Mouse (Mus musculus) midbrain, embryonic 15.5 days (tissue): Measurements from ENCODE around the gene Ogfod3. TPM values are rescaled to one million over a fixed set of nuclear protein-coding genes. Genes with fewer than 3 reads are reported as not detected.
A peak's percentile ranks its signal among the peaks of the same experiment; 100 is the strongest.

ENCODE experiments used
- ATAC-seq: fragments of 200-750 bp; cut with Nextera tagmentation; replicated peaks from 2 replicates; pipeline ENCODE4 v1.8.0; 2017; ENCODE audit warnings: moderate TSS enrichment
- H3K27ac ChIP-seq: fragments of 300-500 bp; sonication (generic); 2 replicates; pipeline ENCODE4 v1.5.1; 2015; ENCODE audit warnings: mild to moderate bottlenecking, inconsistent platforms
- H3K27me3 ChIP-seq: fragments of 300-500 bp; sonication (generic); replicated peaks from 2 replicates; pipeline ENCODE4 v1.6.1; 2015; ENCODE audit warnings: inconsistent platforms
- H3K36me3 ChIP-seq: fragments of 300-500 bp; sonication (generic); replicated peaks from 2 replicates; pipeline ENCODE4 v1.6.1; 2015; ENCODE audit warnings: inconsistent platforms
- H3K4me1 ChIP-seq: fragments of 300-500 bp; sonication (generic); 2 replicates; pipeline ENCODE4 v1.6.1; 2015; ENCODE audit warnings: inconsistent platforms
- H3K4me2 ChIP-seq: fragments of 300-500 bp; sonication (generic); 2 replicates; pipeline ENCODE4 v1.6.1; 2015; ENCODE audit warnings: inconsistent platforms, mild to moderate bottlenecking, moderate library complexity
- H3K4me3 ChIP-seq: fragments of 300-500 bp; sonication (generic); 2 replicates; pipeline ENCODE4 v1.5.1; 2015; ENCODE audit warnings: mild to moderate bottlenecking, inconsistent platforms
- H3K9ac ChIP-seq: fragments of 300-500 bp; sonication (generic); 2 replicates; pipeline ENCODE4 v1.6.1; 2015; ENCODE audit warnings: mild to moderate bottlenecking, inconsistent platforms
- H3K9me3 ChIP-seq: fragments of 300-500 bp; sonication (generic); 2 replicates; pipeline ENCODE4 v1.6.1; 2016; ENCODE audit warnings: inconsistent platforms
- WGBS: fragments of 180-500 bp; shearing (Covaris S2); methylation state at CpG from one replicate; pipeline ENCODE4 v1.1.7; 2015; ENCODE audit warnings: mixed read lengths; 5-methylcytosine and 5-hydroxymethylcytosine counted together
- polyA plus RNA-seq: library from polyadenylated mRNA; unstranded; fragments of >200 nt; fragmentation: Nextera tagmentation; extraction: Ambion mirVana; gene quantifications from 2 replicates; pipeline ENCODE4 v1.2.1, GENCODE M21; 2015

The Ogfod3 gene
- 22.4 and 26.6 TPM in 2 replicates for polyA plus RNA-seq

DNA sequence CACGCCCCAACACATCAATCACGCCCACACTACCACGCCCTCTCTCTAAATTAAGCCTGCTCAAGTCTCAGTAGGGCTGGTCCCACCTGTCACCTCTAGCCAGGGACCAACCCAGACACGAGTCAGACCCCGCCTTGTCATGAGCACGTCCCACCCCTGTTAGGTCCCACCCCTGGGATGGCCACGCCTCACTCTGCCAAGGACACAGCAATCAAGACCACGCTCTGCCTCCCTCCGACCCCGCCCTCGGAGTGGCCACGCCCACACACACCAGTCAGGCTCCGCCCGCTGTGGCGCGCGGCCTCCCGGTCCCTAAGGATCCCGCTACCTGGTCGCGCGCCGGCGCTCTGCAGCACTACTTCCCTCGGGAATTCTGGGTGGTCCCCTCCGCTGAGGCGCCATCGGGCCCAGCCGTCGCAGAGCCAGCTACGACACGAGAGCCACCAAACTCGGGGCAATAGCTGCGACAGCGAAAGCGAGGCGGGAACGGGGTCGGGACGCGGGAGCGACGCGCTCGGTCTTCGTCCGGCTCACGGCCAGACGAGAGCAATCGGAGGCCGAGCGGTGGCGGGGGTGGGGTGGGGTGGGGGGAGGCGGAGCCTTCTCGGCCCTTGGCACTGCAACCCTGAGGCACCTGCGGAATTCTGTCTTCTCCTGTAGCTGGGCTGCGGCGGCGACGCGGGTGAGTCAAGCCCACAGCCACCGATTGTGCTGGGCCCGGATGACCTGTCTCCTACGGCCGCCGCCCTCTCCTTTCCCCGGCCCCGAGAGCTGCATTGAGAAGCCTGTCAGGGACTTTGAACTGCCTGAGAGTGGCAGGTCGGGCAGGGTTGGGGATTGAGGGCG is at the start of gene Ogfod3, which contains the start of gene Hexdc:
Gene Ogfod3, minus strand, starts transcription at position 551 of the 846 bp plus-strand sequence.
Gene Hexdc, plus strand, starts transcription at position 273 of the 846 bp plus-strand sequence.
- under 1% methylated on average over 70 of the region's 70 CpGs for WGBS
- Histone ChIP-seq H3K4me2 (peak within 1 kb of the TSS; percentile 59), H3K4me3 (peak within 1 kb of the TSS; percentile 68), H3K36me3 (peaks cover 9% of the 10 kb centered on the region; the same call in 1 of the 2 replicates), H3K4me1 (peaks cover 12% of the 10 kb centered on the region), H3K27me3 (no peaks in the 10 kb centered on the region), H3K9ac (peak within 1 kb of the TSS; percentile 73), H3K27ac (peak within 1 kb of the TSS; percentile 90), H3K9me3 (no peaks in the 10 kb centered on the region)
- ATAC-seq, result peak; percentile 97

DNA sequence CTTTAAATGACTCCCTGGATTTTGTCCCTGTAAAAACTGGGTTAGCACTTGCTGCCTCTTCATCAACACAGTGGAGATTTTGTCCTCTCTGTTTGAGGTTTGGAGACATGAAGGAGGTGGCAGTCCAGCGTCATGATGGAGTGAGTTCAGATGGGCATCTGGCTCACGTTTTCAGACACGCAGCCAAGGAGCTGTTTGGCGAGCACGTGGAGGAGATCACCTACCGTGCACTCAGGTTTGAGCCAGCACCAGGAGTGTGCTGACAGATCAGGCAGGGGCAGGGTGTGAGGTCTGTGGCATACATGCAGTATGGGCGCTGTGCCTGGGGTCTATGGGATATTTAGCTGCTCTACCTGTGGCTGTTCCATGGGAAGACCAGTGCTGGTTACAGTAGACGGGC is 45.7 kb upstream of the Ogfod3 start:
- no peaks in the 10 kb centered on the region for H3K4me1 ChIP-seq
- WGBS, result 90% methylated on average over 8 of the region's 8 CpGs
- H3K27me3 ChIP-seq, result no peaks in the 10 kb centered on the region
- H3K27ac ChIP-seq, result no peak overlapping the region
- ATAC-seq, result no peak
- H3K4me3 ChIP-seq, result no peak overlapping the region
- H3K4me2 ChIP-seq, result no peak overlapping the region
- H3K9me3 ChIP-seq, result no peaks in the 10 kb centered on the region
- H3K36me3 ChIP-seq, result peaks cover 84% of the 10 kb centered on the region
- no peak overlapping the region for H3K9ac ChIP-seq

DNA sequence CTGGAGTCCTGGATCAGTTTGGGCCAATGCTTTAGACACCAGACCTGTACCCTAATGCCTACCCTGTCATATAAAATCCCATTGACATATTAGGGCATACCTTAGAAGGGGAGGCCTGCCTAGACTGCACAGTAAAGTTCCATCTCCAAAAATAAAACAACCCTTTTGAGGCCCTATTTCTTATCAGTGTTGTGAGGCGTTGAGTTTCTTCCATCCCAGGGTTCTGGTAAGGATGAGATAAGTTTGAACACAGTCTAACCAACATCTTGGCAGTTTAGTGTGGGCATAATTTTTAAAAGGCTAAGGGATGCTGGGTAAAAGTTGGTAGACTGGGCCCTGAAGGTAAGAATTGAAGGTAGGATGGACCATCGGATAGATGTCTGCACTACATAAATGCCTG is 35.2 kb upstream of the Ogfod3 start:
- Histone ChIP-seq H3K4me3 (no peak overlapping the region), H3K36me3 (peaks cover 15% of the 10 kb centered on the region), H3K27me3 (no peaks in the 10 kb centered on the region), H3K27ac (no peak overlapping the region), H3K4me1 (peaks cover 41% of the 10 kb centered on the region), H3K4me2 (no peak overlapping the region; the same call in 1 of the 2 replicates), H3K9ac (no peak overlapping the region), H3K9me3 (no peaks in the 10 kb centered on the region)
- ATAC-seq, result no peak
- 94% methylated on average over 2 of the region's 2 CpGs for WGBS

DNA sequence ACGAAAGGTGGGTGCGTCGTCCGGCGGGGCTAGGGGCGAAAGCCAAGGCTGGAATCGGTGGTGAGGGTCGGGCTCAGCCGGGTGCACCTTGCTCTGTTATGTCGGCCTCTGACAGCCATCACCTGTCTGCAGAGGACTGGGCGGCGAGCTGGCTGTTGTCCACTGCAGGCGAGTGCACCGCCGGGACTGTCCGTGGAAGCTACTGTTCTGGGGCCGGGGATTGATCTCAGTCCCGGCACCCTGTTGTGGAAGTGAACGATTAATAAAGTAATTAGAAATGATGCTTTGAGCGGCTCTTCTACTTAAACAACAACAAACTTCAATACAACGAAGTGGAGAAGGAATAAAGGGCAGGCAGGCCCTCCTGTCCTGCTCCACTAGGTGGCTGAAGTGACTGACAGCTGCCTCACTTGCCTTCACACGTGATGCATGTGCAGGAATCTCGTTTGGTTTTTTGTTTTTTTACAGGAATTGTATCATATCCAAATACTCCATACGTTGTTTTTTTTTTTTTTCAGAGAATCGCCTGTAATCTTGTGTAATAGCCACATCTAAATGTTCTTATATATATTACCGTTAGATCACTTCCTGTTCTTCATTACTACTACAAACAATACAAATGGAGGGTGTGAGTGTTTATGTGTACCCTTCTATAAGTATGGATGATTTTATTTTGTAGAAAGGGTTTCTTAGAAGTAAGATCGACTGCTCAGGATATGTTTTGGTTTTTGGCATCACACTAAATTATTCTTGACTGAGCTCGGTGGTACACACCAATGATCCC is 33.0 kb upstream of the Ogfod3 start:
- no peaks in the 10 kb centered on the region for H3K9me3 ChIP-seq
- peak; percentile 30 for ATAC-seq
- peak overlapping the region; percentile 99 for H3K27ac ChIP-seq
- peak overlapping the region; percentile 61 for H3K4me3 ChIP-seq
- peaks cover 41% of the 10 kb centered on the region for H3K4me1 ChIP-seq
- H3K9ac ChIP-seq, result peak overlapping the region; percentile 81
- no peaks in the 10 kb centered on the region; the same call in 1 of the 2 replicates for H3K36me3 ChIP-seq
- no peaks in the 10 kb centered on the region for H3K27me3 ChIP-seq
- 3% methylated on average over 28 of the region's 28 CpGs for WGBS
- peak overlapping the region; percentile 56 for H3K4me2 ChIP-seq

DNA sequence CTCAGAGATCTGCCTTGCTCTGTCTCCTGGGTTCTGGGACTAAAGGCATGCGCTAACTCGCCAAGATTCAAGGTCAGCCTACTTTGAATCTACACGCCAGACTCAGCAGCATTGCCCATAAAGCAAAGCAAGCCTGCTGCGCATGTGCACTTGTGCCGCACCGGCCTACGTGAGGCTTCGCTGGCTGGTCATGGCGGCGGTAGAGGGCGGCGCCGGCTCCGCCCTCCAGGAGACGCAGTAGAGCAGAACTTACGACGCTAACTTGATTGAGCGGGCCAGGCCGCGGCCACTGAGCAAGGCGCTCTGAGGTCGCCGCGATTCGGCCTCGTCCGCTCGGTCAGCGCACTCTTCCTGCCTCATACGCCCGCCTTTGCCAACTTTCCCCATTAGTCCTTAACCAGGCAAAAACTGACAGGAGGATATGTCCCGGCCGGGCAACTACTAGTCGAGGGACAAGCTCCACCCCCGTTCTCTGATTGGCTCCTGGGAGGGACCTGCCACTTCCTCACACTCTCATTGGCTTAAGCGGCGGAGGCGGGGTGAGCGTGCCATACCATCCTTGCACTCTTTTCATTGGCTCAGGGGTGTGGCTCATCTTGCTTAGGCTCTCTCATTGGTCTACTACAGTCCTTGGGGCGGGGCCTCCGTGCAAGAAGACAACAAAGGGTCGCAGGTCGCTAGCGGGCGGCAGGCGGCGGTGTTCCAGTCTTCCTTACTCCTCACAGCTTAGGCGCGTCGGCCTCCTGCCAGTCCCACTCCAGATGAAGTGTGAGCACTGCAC is 32.2 kb upstream of the Ogfod3 start, which contains the start of gene Narf:
Gene Narf, plus strand, starts transcription at position 690 of the 781 bp plus-strand sequence.
- H3K36me3 ChIP-seq, result no peaks in the 10 kb centered on the region
- peak within 1 kb of the TSS; percentile 61 for H3K4me3 ChIP-seq
- no peaks in the 10 kb centered on the region for H3K27me3 ChIP-seq
- peak; percentile 99 for ATAC-seq
- peak within 1 kb of the TSS; percentile 81 for H3K9ac ChIP-seq
- H3K4me2 ChIP-seq, result peak within 1 kb of the TSS; percentile 56
- WGBS, result under 1% methylated on average over 50 of the region's 50 CpGs
- no peaks in the 10 kb centered on the region for H3K9me3 ChIP-seq
- peak within 1 kb of the TSS; percentile 99 for H3K27ac ChIP-seq
- H3K4me1 ChIP-seq, result peaks cover 41% of the 10 kb centered on the region

DNA sequence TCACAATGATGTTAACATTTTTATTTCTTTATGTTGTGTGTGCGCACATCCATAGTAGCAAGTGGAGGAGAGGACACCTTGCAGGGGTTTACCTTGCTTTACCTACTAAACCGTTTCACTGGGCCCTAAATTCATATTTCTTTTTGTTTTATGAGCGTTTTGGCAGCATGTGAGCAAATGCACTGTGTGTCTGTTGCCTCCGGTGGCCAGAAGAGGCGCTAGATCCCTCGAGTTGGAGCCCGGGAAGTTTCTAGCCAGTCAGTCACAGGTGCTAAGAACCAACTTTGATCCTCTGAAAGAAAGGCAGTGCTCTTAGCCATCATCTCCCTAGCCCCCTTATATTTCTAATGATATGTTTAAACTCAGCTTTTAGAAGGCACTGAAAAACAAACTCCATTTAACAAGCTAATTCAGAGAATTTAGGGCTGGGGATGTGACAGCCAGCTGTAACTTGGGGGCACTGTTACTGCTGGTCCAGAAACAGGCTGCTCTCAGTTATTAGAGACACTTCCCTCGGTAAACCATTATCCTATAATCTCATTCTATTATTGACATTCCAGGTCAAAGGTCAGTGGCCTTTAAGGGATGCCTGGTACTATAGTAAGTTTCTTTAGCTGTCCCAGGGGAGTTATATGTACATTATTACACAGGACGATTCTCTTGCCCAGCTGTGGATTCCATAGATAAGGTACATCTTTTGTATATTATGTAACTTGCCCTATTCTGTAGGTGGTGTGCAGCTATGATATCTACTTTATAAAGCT is 31.1 kb upstream of the Ogfod3 start:
- 29% methylated on average over 9 of the region's 9 CpGs for WGBS
- Histone ChIP-seq H3K27ac (peak overlapping the region; percentile 99), H3K27me3 (no peaks in the 10 kb centered on the region), H3K9me3 (no peaks in the 10 kb centered on the region), H3K4me2 (peak overlapping the region; percentile 56; the same call in 1 of the 2 replicates), H3K4me1 (peaks cover 35% of the 10 kb centered on the region), H3K4me3 (peak overlapping the region; percentile 61; the same call in 1 of the 2 replicates), H3K9ac (no peak overlapping the region), H3K36me3 (no peaks in the 10 kb centered on the region)
- no peak for ATAC-seq

DNA sequence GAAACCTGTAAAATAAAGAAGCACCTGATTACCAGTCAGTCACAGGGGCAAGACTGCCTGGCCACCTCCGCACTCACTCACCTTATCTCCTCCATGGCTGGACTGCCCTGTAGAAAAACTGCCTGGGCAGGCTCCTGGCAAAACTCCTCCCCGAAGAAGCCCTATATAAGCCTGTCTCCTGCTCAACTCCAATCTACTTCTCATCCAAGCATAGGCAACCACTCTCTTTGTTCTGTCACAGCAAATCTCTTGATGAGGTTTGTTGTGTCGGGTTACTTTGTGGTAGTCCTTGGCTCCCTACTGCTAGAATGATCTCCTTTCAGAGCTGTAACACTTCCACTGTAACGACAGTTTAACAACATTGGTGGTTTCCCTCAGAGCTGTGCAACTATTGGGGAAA is 28.2 kb upstream of the Ogfod3 start:
- WGBS, result 34% methylated on average over 4 of the region's 4 CpGs
- Histone ChIP-seq H3K27me3 (no peaks in the 10 kb centered on the region), H3K4me1 (peaks cover 26% of the 10 kb centered on the region), H3K4me2 (no peak overlapping the region), H3K27ac (no peak overlapping the region), H3K4me3 (no peak overlapping the region), H3K36me3 (no peaks in the 10 kb centered on the region), H3K9me3 (no peaks in the 10 kb centered on the region), H3K9ac (no peak overlapping the region)
- ATAC-seq, result no peak

DNA sequence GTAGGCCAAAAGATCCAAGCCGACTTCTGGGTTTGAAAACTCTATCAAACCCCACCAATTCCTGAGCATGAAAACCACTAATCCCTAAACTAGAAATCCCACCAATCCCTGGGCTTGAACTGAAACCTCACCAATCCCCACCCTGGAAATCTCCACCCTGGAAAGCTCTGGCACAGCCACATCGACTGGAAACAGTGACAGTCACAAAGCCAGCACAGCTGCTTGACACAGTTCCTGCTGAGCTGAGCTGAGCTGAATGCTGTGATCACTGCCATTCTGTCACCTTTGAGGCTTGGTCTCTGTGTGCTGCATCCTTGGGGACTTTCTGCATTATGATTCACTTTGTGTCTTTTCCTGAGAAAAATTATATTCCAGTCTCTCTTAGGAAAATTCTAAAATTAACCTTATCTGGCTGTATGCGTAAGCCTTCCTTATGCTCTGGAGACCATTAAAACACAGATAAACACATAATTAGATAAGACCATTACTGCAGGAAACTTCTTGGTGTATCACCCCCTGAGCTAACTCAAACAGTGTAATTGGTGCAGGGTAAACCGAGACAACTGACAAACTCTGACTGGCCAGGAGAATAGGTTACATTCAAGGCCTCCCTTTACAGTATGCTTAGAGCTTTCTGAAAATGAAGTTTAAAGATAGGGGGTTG is 27.2 kb upstream of the Ogfod3 start:
- Histone ChIP-seq H3K4me2 (no peak overlapping the region), H3K27me3 (no peaks in the 10 kb centered on the region), H3K9me3 (no peaks in the 10 kb centered on the region), H3K4me1 (peaks cover 34% of the 10 kb centered on the region), H3K9ac (no peak overlapping the region), H3K27ac (no peak overlapping the region), H3K36me3 (no peaks in the 10 kb centered on the region), H3K4me3 (no peak overlapping the region)
- ATAC-seq, result no peak
- 49% methylated on average over 4 of the region's 4 CpGs for WGBS

DNA sequence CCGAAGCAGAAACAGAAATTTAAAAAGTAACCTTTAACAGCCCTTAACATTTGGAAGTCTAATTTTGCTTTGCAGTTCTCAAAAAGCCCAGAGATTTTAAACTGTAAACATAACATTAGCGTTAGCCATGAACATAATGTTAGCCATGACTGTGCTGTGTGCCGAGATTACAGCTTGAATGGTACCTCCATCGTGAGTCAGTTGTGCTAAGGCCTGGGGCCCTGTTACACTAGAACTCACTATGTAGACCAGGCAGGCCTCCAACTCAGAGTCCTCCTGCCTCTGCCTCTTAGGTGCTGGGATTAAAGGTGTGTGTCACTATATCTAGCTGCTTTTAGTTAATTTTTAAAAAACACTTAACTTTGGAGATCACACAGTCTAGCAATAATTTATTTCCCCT is 26.7 kb upstream of the Ogfod3 start:
- no peaks in the 10 kb centered on the region for H3K36me3 ChIP-seq
- 78% methylated on average over 4 of the region's 4 CpGs for whole genome bisulfite sequencing

DNA sequence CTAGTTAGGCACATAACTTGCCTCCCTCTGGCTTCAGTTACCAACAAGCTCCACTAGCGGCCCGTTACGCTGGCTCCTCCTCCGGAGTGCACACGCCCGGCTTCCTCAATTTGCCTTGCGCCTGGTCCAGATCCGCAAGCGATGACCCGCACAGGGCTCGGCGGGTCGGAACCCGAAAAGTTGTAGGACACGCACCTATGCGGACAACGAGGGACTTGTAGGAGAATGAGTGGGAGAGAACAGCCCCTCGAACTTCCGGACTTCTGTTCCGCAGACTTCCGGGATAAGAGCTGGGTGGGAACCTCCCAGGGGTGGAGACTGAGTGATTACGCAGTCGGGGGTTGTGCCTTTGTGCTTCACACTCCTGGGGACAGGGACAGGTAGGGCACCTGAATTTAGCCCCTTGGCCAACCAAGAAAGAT is 24.5 kb upstream of the Ogfod3 start, which contains the start of gene Cybc1:
Gene Cybc1, minus strand, starts transcription at position 305 of the 422 bp plus-strand sequence.
- no peaks in the 10 kb centered on the region for H3K27me3 ChIP-seq
- ATAC-seq, result peak; percentile 89
- WGBS, result under 1% methylated on average over 23 of the region's 23 CpGs
- peak within 1 kb of the TSS; percentile 68 for H3K4me3 ChIP-seq
- H3K27ac ChIP-seq, result peak within 1 kb of the TSS; percentile 72
- H3K36me3 ChIP-seq, result 0 out of 2 replicates have a peak, but pooled peaks cover 7% of the 10 kb centered on the region
- no peaks in the 10 kb centered on the region for H3K9me3 ChIP-seq
- peaks cover 24% of the 10 kb centered on the region for H3K4me1 ChIP-seq
- H3K4me2 ChIP-seq, result peak within 1 kb of the TSS; percentile 84
- H3K9ac ChIP-seq, result peak within 1 kb of the TSS; percentile 72

More for the DNA sequence above, 26.7 kb upstream of the Ogfod3 start:
- no peaks in the 10 kb centered on the region for H3K27me3 ChIP-seq
- H3K4me1 ChIP-seq, result peaks cover 31% of the 10 kb centered on the region
- no peak for ATAC-seq
- no peak overlapping the region for H3K4me3 ChIP-seq
- H3K9me3 ChIP-seq, result no peaks in the 10 kb centered on the region
- no peak overlapping the region for H3K4me2 ChIP-seq
- H3K9ac ChIP-seq, result no peak overlapping the region
- H3K27ac ChIP-seq, result no peak overlapping the region
